Mouse (Mus musculus) intestine, embryonic 14.5 days (tissue): ENCODE results near the gene Slc12a1. TPM values are rescaled to one million over a fixed set of nuclear protein-coding genes. Genes with fewer than 3 reads are reported as not detected.
A peak's percentile ranks its signal among the peaks of the same experiment; 100 is the strongest.
"Not testable (repeated sequence)": the region's sequence is repeated elsewhere in the genome, so short reads cannot be mapped to it uniquely, and the experiment has no call there.

Experiments used
- ATAC-seq: fragments of 200-750 bp; cut with Nextera tagmentation; replicated peaks from 2 replicates; pipeline ENCODE4 v1.8.0; 2017; ENCODE audit warnings: low read depth, moderate number of reproducible peaks, moderate TSS enrichment, moderate library complexity; ENCODE audit not compliant: low FRiP score, low TSS enrichment
- DNase-seq: peaks from one replicate; pipeline ENCODE4 v3.0.0-alpha.2; 2018; ENCODE audit warnings: low spot score
- H3K27ac ChIP-seq: fragments of 300-500 bp; sonication (generic); 2 replicates; pipeline ENCODE4 v1.5.1; 2014; ENCODE audit warnings: low read depth, mild to moderate bottlenecking, control low read depth
- H3K27me3 ChIP-seq: fragments of 300-500 bp; sonication (generic); replicated peaks from 2 replicates; pipeline ENCODE4 v1.6.1; 2014; ENCODE audit warnings: low read length, control low read depth; ENCODE audit not compliant: control insufficient read depth, insufficient read depth
- H3K36me3 ChIP-seq: fragments of 300-500 bp; sonication (generic); 2 replicates; pipeline ENCODE4 v1.6.1; 2014; ENCODE audit warnings: low read length, control low read depth; ENCODE audit not compliant: control insufficient read depth, insufficient read depth
- H3K4me1 ChIP-seq: fragments of 300-500 bp; sonication (generic); replicated peaks from 2 replicates; pipeline ENCODE4 v1.6.1; 2014; ENCODE audit warnings: low read length, control low read depth, mixed read lengths; ENCODE audit not compliant: control insufficient read depth, insufficient read depth
- H3K4me2 ChIP-seq: fragments of 300-500 bp; sonication (generic); 2 replicates; pipeline ENCODE4 v1.6.1; 2014; ENCODE audit warnings: low read length
- H3K4me3 ChIP-seq: fragments of 300-500 bp; sonication (generic); 2 replicates; pipeline ENCODE4 v1.5.1; 2014; ENCODE audit warnings: low read depth, low read length, control low read depth, mixed read lengths
- H3K9ac ChIP-seq: fragments of 300-500 bp; sonication (generic); 2 replicates; pipeline ENCODE4 v1.6.1; 2014; ENCODE audit warnings: mild to moderate bottlenecking, low read length
- H3K9me3 ChIP-seq: fragments of 300-500 bp; sonication (generic); 2 replicates; pipeline ENCODE4 v1.6.1; 2016; ENCODE audit warnings: low read length, control low read depth; ENCODE audit not compliant: control insufficient read depth
- WGBS: fragments of 180-500 bp; shearing (Covaris S2); extraction: QIAGEN DNeasy Blood & Tissue Kit; methylation state at CpG from one replicate; pipeline ENCODE4 v1.1.7; 2014; 5-methylcytosine and 5-hydroxymethylcytosine counted together
- polyA plus RNA-seq: library from polyadenylated mRNA; unstranded; fragments of >200 nt; fragmentation: Nextera tagmentation; extraction: Ambion mirVana; gene quantifications from 2 replicates; pipeline ENCODE4 v1.2.1, GENCODE M21; 2014

Slc12a1 gene
- not detected in 2 replicates for polyA plus RNA-seq

DNA sequence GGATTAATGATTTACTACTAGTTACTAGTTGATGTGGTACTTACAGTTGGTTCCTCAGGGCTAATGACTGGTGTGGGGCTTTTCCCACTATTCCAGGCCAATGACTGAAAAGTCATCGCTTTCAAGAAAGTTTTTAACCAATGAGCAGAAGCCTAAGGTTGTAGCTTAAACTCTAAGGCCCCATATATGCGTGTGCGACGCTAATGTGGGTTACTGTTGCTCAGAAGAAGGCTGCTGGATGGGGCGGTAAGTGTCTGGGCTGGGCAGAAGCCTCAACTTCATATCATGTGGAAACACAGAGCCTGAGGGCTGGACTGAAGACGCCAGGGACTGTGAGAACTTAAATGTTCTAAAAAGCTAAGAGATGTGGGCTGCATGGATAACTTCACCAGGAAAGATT lies at the start of gene Slc12a1:
TSS of gene Slc12a1 (plus strand) at position 118 of the 400 bp plus-strand sequence.
- no peaks in the 10 kb centered on the region for H3K9me3 ChIP-seq
- ATAC-seq = no peak
- 86% methylated on average over 6 of the region's 6 CpGs for WGBS

DNA sequence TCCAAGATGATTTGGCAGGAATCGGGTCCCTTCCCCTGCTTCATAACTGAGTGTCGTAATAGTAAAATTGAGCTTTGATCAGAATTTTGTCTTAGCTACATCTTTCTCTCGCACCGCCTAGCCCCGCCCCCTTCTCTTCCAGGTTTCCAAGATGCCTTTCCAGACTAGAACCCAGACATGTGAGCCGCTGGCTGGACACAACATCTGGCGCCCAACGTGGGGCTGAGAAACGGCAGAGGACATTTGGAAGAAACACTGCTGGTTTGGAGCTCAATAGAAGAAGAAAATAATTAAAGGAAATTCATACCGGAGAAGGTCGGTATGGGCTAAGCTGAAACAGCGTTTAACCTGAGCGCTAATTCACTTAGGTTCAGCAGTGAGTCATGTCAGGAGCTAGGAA lies 47.8 kb upstream of the Slc12a1 start:
- H3K4me3 ChIP-seq, H3K27me3 ChIP-seq, H3K4me2 ChIP-seq, H3K9ac ChIP-seq, H3K9me3 ChIP-seq, ATAC-seq, H3K27ac ChIP-seq, DNase-seq, H3K4me1 ChIP-seq: not testable (repeated sequence)
- WGBS = 97% methylated on average over 13 of the region's 13 CpGs
- peaks cover 71% of the 10 kb centered on the region for H3K36me3 ChIP-seq

More for the DNA sequence above, at the start of gene Slc12a1:
- no peaks in the 10 kb centered on the region for H3K4me1 ChIP-seq
- no peak within 1 kb of the TSS for H3K27ac ChIP-seq
- no peak within 1 kb of the TSS for H3K4me2 ChIP-seq
- H3K4me3 ChIP-seq = no peak within 1 kb of the TSS
- no peaks in the 10 kb centered on the region for H3K27me3 ChIP-seq
- no peak for DNase-seq
- H3K9ac ChIP-seq = no peak within 1 kb of the TSS
- no peaks in the 10 kb centered on the region for H3K36me3 ChIP-seq

DNA sequence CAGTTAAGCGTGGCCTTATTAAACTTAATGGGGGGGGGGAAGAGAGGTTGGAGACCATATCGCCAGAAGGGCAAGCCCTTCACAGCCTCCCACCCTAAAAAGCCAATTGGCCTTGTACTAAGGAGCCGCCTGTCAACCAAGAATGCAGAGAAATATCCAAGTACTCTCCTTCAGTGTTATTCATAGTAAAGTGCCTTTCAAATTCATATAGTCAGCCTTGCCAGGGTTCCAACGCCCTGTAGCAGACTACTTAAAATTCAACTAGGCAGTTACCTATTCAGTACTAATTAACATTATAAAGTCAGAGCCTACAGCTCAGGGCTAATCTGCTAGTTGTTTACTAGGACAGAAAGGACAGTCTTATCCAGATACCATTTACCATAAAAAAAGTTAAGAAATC lies 45.8 kb upstream of the Slc12a1 start:
- not testable (repeated sequence) for H3K4me1 ChIP-seq, H3K9me3 ChIP-seq, H3K4me3 ChIP-seq, H3K27ac ChIP-seq, H3K27me3 ChIP-seq, ATAC-seq, DNase-seq, H3K4me2 ChIP-seq, H3K9ac ChIP-seq
- WGBS = 96% methylated on average over 4 of the region's 4 CpGs
- H3K36me3 ChIP-seq = peaks cover 63% of the 10 kb centered on the region

DNA sequence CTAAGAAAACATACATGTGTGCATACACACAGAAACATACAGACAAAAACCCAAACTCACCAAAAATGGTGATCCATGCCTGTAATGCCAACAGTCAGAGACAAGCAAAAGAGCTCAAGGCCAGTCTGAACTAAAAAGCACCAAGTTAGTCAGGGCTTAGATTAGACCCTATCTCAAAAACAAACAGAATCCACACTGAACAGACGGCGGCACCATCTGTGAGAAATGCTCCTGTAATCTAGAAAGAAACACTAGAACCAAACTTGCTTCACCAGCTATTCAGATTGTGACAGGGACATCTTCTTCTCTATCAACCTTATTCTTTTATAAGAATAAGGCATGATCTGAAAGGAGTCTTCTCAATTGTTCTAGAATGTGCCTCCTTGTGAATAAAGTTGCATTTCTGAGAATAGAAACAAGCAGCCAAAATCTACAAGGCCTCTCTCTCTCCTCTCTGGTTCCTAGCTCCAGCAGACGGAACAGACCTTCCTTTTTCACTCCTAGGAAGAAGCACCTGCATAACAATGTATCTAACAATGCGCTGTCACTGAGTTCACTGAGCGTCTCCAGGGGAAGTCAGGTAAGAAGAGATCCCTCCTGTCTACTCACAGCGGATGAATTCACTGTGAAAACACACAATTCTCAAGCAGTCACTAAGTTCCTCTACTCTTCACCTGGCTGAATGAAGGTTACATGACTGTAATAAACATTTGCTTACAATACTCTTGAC lies 32.8 kb upstream of the Slc12a1 start:
- H3K36me3 ChIP-seq = peaks cover 17% of the 10 kb centered on the region; the same call in 1 of the 2 replicates
- no peak overlapping the region for H3K9ac ChIP-seq
- no peaks in the 10 kb centered on the region for H3K9me3 ChIP-seq
- WGBS = 72% methylated on average over 6 of the region's 6 CpGs
- peaks cover 11% of the 10 kb centered on the region for H3K4me1 ChIP-seq
- H3K27ac ChIP-seq = no peak overlapping the region
- no peak overlapping the region for H3K4me2 ChIP-seq
- H3K27me3 ChIP-seq = no peaks in the 10 kb centered on the region
- no peak overlapping the region for H3K4me3 ChIP-seq
- DNase-seq (no peak), ATAC-seq (no peak)

DNA sequence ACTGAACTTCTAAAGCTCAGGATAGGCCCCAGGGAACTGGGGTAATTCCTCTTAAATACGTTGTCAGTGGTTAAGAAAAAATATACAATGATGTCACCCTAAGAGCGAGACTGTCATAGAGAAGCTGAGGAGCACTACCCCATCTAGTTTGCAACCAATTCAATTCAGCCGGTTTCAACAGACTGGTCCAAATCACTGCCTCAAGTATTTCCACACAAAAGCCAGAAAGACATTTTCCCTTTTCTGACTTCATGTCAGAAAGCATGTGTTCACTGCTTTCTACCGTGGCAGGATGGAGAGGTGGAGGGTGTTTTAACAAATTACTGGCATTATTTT lies 30.0 kb upstream of the Slc12a1 start:
- H3K27ac ChIP-seq = peak overlapping the region; percentile 84; the same call in 1 of the 2 replicates
- H3K4me1 ChIP-seq = peaks cover 11% of the 10 kb centered on the region
- H3K9me3 ChIP-seq = no peaks in the 10 kb centered on the region
- H3K9ac ChIP-seq = peak overlapping the region; percentile 94
- peak; percentile 51 for DNase-seq
- 4% methylated on average over 4 of the region's 4 CpGs for WGBS
- no peaks in the 10 kb centered on the region for H3K27me3 ChIP-seq
- no peak for ATAC-seq
- no peaks in the 10 kb centered on the region; the same call in 1 of the 2 replicates for H3K36me3 ChIP-seq
- peak overlapping the region; percentile 82 for H3K4me2 ChIP-seq
- peak overlapping the region; percentile 68 for H3K4me3 ChIP-seq

DNA sequence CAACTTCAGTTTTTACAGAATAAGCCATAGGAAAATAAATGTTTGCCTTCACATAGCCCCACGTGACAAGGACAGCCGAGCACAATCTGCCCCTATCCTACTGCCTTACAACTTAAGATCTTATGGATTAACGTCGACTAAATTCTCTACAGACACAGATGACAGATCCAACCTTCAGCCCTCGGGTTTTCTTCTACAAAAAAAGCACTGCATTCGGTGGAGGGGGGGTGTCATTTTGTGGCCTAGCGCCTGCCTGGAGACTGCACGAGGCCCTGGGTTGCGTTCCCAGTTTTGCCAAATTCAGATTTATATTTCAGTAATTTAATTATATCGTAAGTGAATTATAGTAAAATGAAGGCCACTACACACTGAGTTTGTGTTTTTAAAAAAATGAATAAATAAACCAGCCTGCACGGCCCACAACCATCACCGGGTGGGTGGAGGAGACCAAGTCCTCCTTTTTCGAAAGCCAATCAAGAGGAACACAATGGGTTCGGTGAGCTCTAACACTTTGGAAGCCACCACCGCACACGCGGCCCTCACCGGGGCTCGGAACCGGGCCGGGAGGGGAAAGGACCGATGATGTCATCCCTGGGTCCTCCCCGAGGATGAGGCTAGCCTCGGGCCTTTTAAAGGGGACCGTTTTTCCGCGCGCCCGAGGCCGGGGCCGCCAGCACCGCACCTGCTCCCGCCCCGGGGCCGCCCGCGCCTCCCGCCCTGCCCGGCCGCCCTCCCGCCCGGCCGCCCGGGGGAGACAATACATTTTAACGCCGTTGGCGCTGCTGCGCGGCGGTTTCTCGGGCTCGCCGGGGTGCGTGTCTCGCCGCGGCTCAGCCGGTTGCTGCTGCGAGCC lies 29.5 kb upstream of the Slc12a1 start:
- H3K27ac ChIP-seq = peak overlapping the region; percentile 84
- ATAC-seq = peak; percentile 81
- peaks cover 11% of the 10 kb centered on the region for H3K4me1 ChIP-seq
- H3K36me3 ChIP-seq = no peaks in the 10 kb centered on the region; the same call in 1 of the 2 replicates
- H3K9ac ChIP-seq = peak overlapping the region; percentile 94
- H3K4me3 ChIP-seq = peak overlapping the region; percentile 68
- H3K9me3 ChIP-seq = no peaks in the 10 kb centered on the region
- no peaks in the 10 kb centered on the region for H3K27me3 ChIP-seq
- H3K4me2 ChIP-seq = peak overlapping the region; percentile 82
- peak; percentile 85 for DNase-seq
- WGBS = under 1% methylated on average over 58 of the region's 59 CpGs

DNA sequence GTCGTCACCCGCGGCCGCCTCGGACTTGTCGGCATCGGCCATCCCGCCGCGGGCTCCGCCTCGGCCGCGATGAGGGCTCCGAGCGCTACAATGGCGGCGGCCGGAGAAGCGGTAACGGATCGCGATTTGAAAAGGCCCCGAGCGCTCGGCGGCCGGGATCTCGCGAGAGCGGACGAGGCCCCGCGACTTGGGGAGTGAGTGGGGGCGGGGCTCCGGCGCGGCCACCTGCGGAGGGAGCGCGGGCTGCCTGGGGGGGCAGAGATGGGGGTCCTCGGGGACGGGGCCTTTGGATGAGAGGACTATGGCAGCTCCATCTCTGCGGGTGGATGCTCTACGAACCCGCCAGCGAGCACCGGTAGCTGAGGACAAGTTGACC lies 28.8 kb upstream of the Slc12a1 start, which contains the start of gene Myef2:
TSS of gene Myef2 (minus strand) at position 185 of the 376 bp plus-strand sequence.
- H3K4me3 ChIP-seq = peak within 1 kb of the TSS; percentile 68
- DNase-seq (peak; percentile 92), ATAC-seq (peak; percentile 90)
- peaks cover 11% of the 10 kb centered on the region for H3K4me1 ChIP-seq
- H3K9ac ChIP-seq = peak within 1 kb of the TSS; percentile 94
- H3K27me3 ChIP-seq = no peaks in the 10 kb centered on the region
- no peaks in the 10 kb centered on the region; the same call in 1 of the 2 replicates for H3K36me3 ChIP-seq
- H3K27ac ChIP-seq = peak within 1 kb of the TSS; percentile 84
- WGBS = 2% methylated on average over 33 of the region's 48 CpGs
- peak within 1 kb of the TSS; percentile 82 for H3K4me2 ChIP-seq
- H3K9me3 ChIP-seq = no peaks in the 10 kb centered on the region

DNA sequence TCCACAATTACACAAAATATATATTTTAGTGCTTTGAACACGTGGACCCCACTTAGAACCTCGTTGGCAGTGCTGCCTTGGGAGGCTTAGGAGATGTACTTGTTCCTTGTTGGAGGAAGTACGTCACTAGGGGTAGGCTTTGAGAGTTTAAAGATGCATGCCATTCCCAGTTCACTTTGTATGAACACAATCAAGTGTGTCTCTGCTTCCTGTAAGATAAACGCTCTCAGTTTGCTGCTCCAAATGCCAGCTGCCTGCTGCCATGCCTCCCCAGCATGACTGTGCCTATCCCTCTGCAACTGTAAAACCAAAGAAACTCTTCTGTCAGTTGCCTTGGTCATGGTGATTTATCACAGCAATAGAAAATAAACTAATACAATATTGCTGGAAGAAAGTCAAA lies 26.5 kb upstream of the Slc12a1 start:
- H3K4me1 ChIP-seq = peaks cover 11% of the 10 kb centered on the region
- no peak overlapping the region for H3K4me2 ChIP-seq
- ATAC-seq = no peak
- H3K9me3 ChIP-seq = no peaks in the 10 kb centered on the region
- no peak overlapping the region for H3K9ac ChIP-seq
- DNase-seq = no peak
- no peak overlapping the region for H3K27ac ChIP-seq
- WGBS = 40% methylated on average over 4 of the region's 4 CpGs
- H3K36me3 ChIP-seq = no peaks in the 10 kb centered on the region; the same call in 1 of the 2 replicates
- H3K4me3 ChIP-seq = no peak overlapping the region
- H3K27me3 ChIP-seq = no peaks in the 10 kb centered on the region
